Mouse (Mus musculus) v-Abl transformed pro-B cells (cell line): ENCODE measurements around the gene Ntn5.

Source experiments
- in situ Hi-C, 2 experiments: fragments of 400-800 bp; cut with MboI; formaldehyde crosslinking; loops; one replicate each; pipeline ENCODE4 v1.15.1; 2025; ENCODE audit not compliant: unreplicated experiment in 2 of 2

Gene Ntn5

GRCm38 (mm10) chr7:45708221-45708761 is 24.5 kb downstream of the Ntn5 start:
- in situ Hi-C loops = loop anchor here (25.0 kb wide), 2 partner anchors 696 to 1171 kb away; partner anchors contain the start of genes Pold1 (in 2 of the 2), Spib (in 2 of the 2), Rras (in 1 of the 2) and Scaf1 (in 1 of the 2)

DNA sequence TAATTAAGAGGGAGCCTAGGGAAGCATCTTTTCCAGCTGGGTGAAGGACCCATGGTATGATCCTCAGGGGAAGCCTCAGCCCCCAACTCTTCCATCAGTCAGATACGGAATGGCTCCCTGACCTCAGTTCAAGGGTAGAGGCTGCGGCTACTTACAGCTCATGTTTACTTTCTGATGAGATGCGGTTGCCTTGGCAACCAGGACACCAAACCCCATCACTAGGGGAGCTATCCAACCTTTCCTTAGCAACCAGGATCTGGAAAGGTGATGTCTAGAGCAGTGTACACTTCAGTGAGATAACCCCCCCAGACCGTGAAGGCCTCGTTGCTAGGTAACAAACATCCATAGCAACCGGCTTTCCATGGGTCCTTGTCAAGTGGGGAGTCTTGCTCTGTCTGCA is 25.2 kb downstream of the Ntn5 start:
- in situ Hi-C loops = loop anchor here (25.0 kb wide), 2 partner anchors 697 to 1172 kb away; partner anchors contain the start of genes Pold1 (in 2 of the 2), Spib (in 2 of the 2), Rras (in 1 of the 2) and Scaf1 (in 1 of the 2)

DNA sequence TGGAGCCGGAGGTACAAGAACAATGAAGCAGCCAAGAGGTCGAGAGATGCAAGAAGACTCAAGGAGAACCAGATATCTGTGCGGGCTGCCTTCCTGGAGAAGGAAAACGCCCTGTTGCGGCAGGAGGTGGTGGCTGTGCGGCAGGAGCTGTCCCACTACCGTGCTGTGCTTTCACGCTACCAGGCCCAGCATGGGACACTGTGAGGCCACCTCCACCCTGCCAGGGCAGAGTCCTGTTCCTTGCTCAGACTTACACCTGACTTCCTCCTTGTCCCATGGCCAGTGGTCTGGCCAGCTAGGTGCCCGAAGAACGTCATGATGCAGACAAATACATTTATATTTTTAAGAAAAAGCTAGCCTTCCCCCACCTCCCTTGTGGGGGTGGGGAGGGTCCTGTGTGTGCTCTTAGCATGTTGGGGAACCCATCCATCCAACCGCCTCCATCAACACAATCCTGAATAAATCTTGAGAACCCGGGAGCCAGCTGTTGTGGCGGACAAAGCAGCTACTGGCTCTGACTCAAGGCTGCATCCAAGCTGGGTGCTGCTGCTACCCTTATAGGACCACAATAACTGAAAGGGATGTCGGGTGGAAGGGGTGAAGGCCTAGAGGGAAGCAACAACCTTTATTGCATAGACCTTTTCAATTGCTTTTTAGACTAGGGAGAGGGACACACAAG is 26.0 kb downstream of the Ntn5 start:
- in situ Hi-C loops = loop anchor here (10.0 to 25.0 kb wide), 4 partner anchors 585 to 1173 kb away; partner anchors contain the start of genes Pold1 (in 2 of the 2), Spib (in 2 of the 2), Gtf2h1 (in 1 of the 2) and Hps5 (in 1 of the 2)

DNA sequence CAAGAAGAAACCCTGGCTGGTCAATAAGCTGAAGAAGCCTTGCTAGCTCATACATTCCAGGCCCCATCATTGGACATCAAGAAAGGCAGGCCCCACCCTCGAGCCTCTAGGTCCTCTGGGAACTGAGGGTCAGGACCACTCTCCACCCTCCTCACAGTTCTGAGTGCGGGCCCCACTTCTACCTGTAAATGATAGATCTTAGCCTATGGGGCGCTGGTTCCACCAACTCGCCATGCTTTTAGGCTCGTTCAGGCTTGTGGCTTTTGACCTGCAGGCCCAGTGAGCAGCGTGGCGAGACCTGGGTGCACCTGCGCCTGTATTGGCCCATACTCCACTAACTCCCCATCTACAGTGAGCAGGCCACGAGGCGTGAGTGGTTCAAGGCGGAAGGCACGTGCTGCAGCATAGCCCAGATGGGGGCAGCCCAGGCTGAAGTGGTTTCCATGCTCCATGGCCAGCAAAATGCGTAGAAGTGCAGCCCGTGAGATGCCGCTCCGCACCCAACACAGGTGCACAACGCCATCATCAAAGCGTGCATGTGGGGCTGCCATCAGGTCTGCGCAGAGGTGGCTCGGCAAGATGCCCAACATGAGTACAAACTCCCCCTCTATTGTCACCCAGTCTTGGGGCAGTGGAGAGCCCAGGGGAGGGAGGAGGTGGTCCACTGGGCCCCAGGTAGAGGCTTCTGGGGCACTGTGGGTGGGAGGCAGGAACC is 26.8 kb downstream of the Ntn5 start:
- in situ Hi-C loops = loop anchor here (10.0 to 25.0 kb wide), 4 partner anchors 586 to 1173 kb away; partner anchors contain the start of genes Pold1 (in 2 of the 2), Spib (in 2 of the 2), Gtf2h1 (in 1 of the 2) and Hps5 (in 1 of the 2)

- in situ Hi-C loops = loop anchor here (10.0 to 25.0 kb wide), 4 partner anchors 587 to 1174 kb away; partner anchors contain the start of genes Pold1 (in 2 of the 2), Spib (in 2 of the 2), Gtf2h1 (in 1 of the 2) and Hps5 (in 1 of the 2)
Observed at GRCm38 (mm10) chr7:45711316-45712021, 27.6 kb downstream of the Ntn5 start.

DNA sequence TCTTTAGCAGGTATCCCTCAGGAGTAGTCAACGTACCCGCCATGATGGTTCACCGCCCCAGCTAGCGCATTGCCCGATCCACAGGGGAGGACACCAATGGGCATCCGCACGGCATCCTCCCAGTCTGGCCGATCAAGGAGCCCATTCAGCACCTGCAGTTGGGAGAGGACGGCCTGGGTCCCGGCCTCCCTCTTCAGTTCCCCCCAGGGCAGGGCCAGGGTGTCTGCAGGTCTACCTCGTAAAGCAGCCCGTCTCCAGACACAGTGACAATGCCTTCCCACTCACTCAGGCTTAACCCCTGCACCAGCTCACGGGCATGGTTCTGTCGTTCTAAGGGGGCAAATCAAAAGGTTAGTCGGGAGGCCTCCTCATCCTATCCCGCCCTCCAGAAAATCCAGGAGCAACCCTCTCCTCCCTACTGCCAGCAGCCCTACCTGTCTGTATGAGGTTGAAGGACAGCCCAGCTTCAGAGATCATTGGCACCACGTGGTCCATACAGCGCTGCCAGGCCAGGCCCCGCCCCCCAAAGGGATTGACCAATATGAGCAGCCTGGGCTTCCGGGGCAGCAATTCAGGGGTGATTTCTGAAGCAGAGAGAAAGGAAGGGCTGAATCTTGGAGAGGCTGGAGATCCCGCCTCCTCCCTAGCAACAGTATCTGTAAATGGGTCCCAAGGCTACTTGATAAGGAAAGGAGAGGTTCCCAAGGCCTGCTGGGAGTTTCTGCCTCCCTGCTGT is 28.4 kb downstream of the Ntn5 start:
- in situ Hi-C loops = loop anchor here (10.0 to 25.0 kb wide), 4 partner anchors 587 to 1175 kb away; partner anchors contain the start of genes Pold1 (in 2 of the 2), Spib (in 2 of the 2), Gtf2h1 (in 1 of the 2) and Hps5 (in 1 of the 2)

- in situ Hi-C loops = loop anchor here (10.0 to 25.0 kb wide), 4 partner anchors 589 to 1176 kb away; partner anchors contain the start of genes Pold1 (in 2 of the 2), Spib (in 2 of the 2), Gtf2h1 (in 1 of the 2) and Hps5 (in 1 of the 2)
Observed at GRCm38 (mm10) chr7:45713396-45713795, 29.6 kb downstream of the Ntn5 start.

DNA sequence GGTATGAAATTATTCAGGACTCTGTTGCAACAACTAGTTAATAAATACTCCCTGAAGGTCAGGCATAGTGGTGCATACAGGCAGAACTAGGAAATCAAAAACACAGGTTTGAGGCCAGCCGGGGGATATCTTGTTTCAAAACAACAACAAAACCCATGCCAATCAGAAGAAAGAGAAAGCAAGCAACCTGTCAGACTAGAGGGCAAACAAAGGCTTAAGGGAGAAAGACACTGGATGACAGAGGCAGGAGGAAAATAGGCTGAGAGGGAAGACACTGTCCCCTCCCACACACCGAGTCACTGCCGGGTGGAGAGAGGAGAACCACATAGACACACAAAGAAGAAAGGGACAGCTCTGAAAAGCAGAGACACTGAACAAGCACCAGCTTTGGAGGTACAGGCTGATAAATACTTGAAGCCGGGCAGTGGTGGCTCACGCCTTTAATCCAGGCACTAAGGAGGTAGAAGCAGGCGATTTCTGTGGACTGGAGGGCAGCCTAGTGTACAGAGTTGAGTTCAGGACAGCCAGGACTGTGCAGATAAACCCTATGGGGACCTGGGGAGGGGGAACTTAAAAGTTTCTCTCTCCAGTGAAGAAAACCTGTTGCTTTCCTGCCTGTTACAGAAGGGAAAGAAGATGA is 30.2 kb downstream of the Ntn5 start:
- in situ Hi-C loops = loop anchor here (10.0 to 25.0 kb wide), 4 partner anchors 589 to 1177 kb away; partner anchors contain the start of genes Pold1 (in 2 of the 2), Spib (in 2 of the 2), Gtf2h1 (in 1 of the 2) and Hps5 (in 1 of the 2)

GRCm38 (mm10) chr7:45714630-45715089 is 30.8 kb downstream of the Ntn5 start:
- in situ Hi-C loops = loop anchor here (10.0 to 25.0 kb wide), 4 partner anchors 590 to 1177 kb away; partner anchors contain the start of genes Pold1 (in 2 of the 2), Spib (in 2 of the 2), Gtf2h1 (in 1 of the 2) and Hps5 (in 1 of the 2)

GRCm38 (mm10) chr7:45715090-45715708 is 31.4 kb downstream of the Ntn5 start, which contains the start of gene Rpl18:
Rpl18 (plus strand) TSS chr7:45715457.
- in situ Hi-C loops = loop anchor here (10.0 to 25.0 kb wide), 4 partner anchors 590 to 1178 kb away; partner anchors contain the start of genes Pold1 (in 2 of the 2), Spib (in 2 of the 2), Gtf2h1 (in 1 of the 2) and Hps5 (in 1 of the 2)

- in situ Hi-C loops = loop anchor here (10.0 to 25.0 kb wide), 4 partner anchors 591 to 1179 kb away; partner anchors contain the start of genes Pold1 (in 2 of the 2), Spib (in 2 of the 2), Gtf2h1 (in 1 of the 2) and Hps5 (in 1 of the 2)
Observed at GRCm38 (mm10) chr7:45715741-45716459, 32.1 kb downstream of the Ntn5 start.

- in situ Hi-C loops = loop anchor here (10.0 to 25.0 kb wide), 4 partner anchors 592 to 1179 kb away; partner anchors contain the start of genes Pold1 (in 2 of the 2), Spib (in 2 of the 2), Gtf2h1 (in 1 of the 2) and Hps5 (in 1 of the 2)
Observed at GRCm38 (mm10) chr7:45716460-45716857, 32.6 kb downstream of the Ntn5 start.

DNA sequence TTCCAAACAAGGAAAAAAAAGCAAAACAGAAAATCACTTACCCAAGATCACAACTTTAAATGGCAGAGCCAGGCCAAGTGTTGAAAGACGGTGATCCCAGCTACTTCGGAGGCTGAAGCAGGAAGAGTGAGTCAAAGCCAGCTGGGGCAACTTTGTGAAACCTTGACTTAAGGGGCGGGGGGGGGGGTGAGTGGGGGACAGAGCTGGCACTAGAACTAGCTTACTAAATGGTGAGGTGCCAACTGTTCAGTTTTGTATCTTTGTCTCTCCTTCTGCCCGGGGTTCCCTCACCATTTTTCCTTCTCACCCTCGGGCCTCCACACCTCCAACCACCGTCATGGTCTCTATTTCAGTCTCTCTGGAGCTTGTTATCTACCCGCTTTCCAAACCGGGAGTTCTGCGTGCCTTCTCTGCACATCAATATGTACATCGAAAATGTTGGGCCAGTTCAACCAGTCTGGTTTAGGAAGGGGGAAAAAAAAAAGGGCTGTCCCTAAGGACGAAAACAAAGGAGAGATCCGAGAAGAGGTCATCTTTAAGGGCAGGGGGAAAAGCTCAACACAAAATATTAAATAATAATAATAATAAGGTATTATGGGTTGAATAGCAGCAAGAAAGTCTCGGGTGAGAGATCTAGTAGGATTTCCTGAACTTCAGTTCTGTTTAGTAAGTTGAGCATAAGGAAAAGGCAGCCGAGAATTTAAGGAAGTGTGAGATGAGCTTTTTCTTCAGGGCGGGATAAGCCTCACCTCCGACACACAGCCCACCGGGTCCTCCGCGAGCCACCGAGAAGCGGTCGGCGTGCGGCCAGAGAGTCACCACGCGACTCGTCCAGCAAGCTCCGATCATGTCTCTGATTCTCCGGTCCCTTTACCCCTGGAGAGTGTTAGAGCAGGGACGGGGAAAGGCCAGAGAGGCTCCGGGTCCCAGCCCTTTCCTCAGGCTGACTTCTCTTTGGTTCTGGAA is 33.4 kb downstream of the Ntn5 start:
- in situ Hi-C loops = loop anchor here (10.0 to 25.0 kb wide), 4 partner anchors 592 to 1180 kb away; partner anchors contain the start of genes Pold1 (in 2 of the 2), Spib (in 2 of the 2), Gtf2h1 (in 1 of the 2) and Hps5 (in 1 of the 2)

- in situ Hi-C loops = loop anchor here (10.0 to 25.0 kb wide), 4 partner anchors 593 to 1181 kb away; partner anchors contain the start of genes Pold1 (in 2 of the 2), Spib (in 2 of the 2), Gtf2h1 (in 1 of the 2) and Hps5 (in 1 of the 2)
Observed at GRCm38 (mm10) chr7:45717918-45718297, 34.1 kb downstream of the Ntn5 start, which contains the start of gene Sphk2. Sphk2 (minus strand) TSS chr7:45718002.

GRCm38 (mm10) chr7:45718331-45718730 is 34.5 kb downstream of the Ntn5 start:
- in situ Hi-C loops = loop anchor here (10.0 to 25.0 kb wide), 4 partner anchors 594 to 1181 kb away; partner anchors contain the start of genes Pold1 (in 2 of the 2), Spib (in 2 of the 2), Gtf2h1 (in 1 of the 2) and Hps5 (in 1 of the 2)
